Mouse (Mus musculus): ENCODE measurements around the gene Lamtor5.

- TF ChIP-seq CTCF (IDR thresholded peaks at IDR 0.05; ENCODE audit: low read depth): no peak
- no peak for TF ChIP-seq EP300 (IDR thresholded peaks at IDR 0.05; ENCODE audit: low read depth)
Observed at GRCm38 (mm10) chr3:107233945-107234344, 44.7 kb upstream of the Lamtor5 start.

Data from liver, postnatal 0 days (tissue).